Mouse (Mus musculus) liver, postnatal 0 days (tissue): ENCODE measurements around the gene Lifr.

ENCODE experiments used
- CTCF ChIP-seq: sonication (generic); IDR thresholded peaks from 2 replicates; pipeline ENCODE4 v1.5.1; 2016; ENCODE audit warnings: antibody characterized with exemption, low read depth
- EP300 ChIP-seq: IDR thresholded peaks from 2 replicates; pipeline ENCODE4 v1.6.1; 2016; ENCODE audit warnings: antibody characterized with exemption, low read depth, mild to moderate bottlenecking

GRCm38 (mm10) chr15:7052117-7052516 lies 38.3 kb upstream of the Lifr start:
- no peak for TF ChIP-seq CTCF
- no peak for TF ChIP-seq EP300
